Mouse (Mus musculus) brain, embryonic 14.5 days (tissue): ENCODE data around the gene Top2a.

Experiments used
- CTCF ChIP-seq: fragments of 200-500 bp; IDR thresholded peaks from 2 replicates; pipeline ENCODE4 v1.5.1; 2012; ENCODE audit warnings: inconsistent platforms, mild to moderate bottlenecking, moderate library complexity, borderline replicate concordance; ENCODE audit not compliant: insufficient read depth, insufficient read length; ENCODE audit errors: extremely low read depth
- POLR2A ChIP-seq: fragments of 200-500 bp; IDR thresholded peaks from 2 replicates; pipeline ENCODE4 v1.6.1; 2012; ENCODE audit warnings: mild to moderate bottlenecking, inconsistent platforms, borderline replicate concordance; ENCODE audit not compliant: poor library complexity, insufficient read depth, insufficient read length, severe bottlenecking; ENCODE audit errors: extremely low read depth

DNA sequence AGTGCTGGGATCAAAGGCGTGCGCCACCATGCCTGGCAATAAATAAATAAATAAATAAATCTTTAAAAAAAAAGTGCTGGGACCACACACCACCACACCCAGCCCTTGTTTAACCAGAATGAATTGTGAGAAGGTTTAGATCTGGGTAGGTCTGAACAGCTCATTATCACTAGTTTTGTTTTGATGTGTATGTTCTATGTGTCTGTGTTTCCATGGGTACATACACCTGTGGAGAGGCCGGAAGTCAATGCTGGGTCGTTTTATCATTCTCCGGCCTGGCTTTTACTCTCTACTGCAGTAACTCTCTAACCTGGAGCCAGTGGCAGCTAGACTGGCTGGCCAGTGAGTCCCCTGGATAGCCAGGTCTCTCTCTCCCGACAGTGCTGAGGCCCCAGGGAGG is 33.1 kb downstream of the Top2a start:
- no peak for TF ChIP-seq CTCF
- TF ChIP-seq POLR2A, result no peak
